Mouse (Mus musculus): ENCODE results near the gene Plch2. TPM values are rescaled to one million over a fixed set of nuclear protein-coding genes. Genes with fewer than 3 reads are reported as not detected.
A peak's percentile ranks its signal among the peaks of the same experiment; 100 is the strongest.

The Plch2 gene
- polyA plus RNA-seq, 1 experiment from 2014 or later = 0.43 TPM

- WGBS = 90% methylated on average over 13 of the region's 13 CpGs
- H3K27ac ChIP-seq = no peak overlapping the region
- no peak for ATAC-seq (replicated peaks; ENCODE audit: insufficient number of reproducible peaks, insufficient read depth, low FRiP score, low read depth)
- H3K27me3 ChIP-seq = no peaks in the 10 kb centered on the region
- no peak overlapping the region for H3K4me2 ChIP-seq
- peaks cover 24% of the 10 kb centered on the region for H3K4me1 ChIP-seq (replicated peaks)
- peaks cover 64% of the 10 kb centered on the region for H3K36me3 ChIP-seq
- no peak overlapping the region for H3K4me3 ChIP-seq
- H3K9me3 ChIP-seq (replicated peaks) = no peaks in the 10 kb centered on the region
- no peak overlapping the region for H3K9ac ChIP-seq
Observed at GRCm38 (mm10) chr4:155070199-155070598, 13.6 kb upstream of the Plch2 start.

GRCm38 (mm10) chr4:155069191-155069590, 12.6 kb upstream of the Plch2 start:
- 80% methylated on average over 6 of the region's 6 CpGs for WGBS
- H3K4me1 ChIP-seq (replicated peaks) = peaks cover 24% of the 10 kb centered on the region
- no peak overlapping the region for H3K4me3 ChIP-seq
- no peak overlapping the region for H3K4me2 ChIP-seq
- ATAC-seq (replicated peaks; ENCODE audit: insufficient number of reproducible peaks, insufficient read depth, low FRiP score, low read depth) = no peak
- no peaks in the 10 kb centered on the region for H3K9me3 ChIP-seq (replicated peaks)
- peaks cover 54% of the 10 kb centered on the region for H3K36me3 ChIP-seq
- no peak overlapping the region for H3K27ac ChIP-seq
- H3K9ac ChIP-seq = no peak overlapping the region
- H3K27me3 ChIP-seq = no peaks in the 10 kb centered on the region

GRCm38 (mm10) chr4:155068357-155068972, 11.9 kb upstream of the Plch2 start:
- H3K27me3 ChIP-seq = no peaks in the 10 kb centered on the region
- no peak overlapping the region for H3K4me2 ChIP-seq
- no peak for ATAC-seq (replicated peaks; ENCODE audit: insufficient number of reproducible peaks, insufficient read depth, low FRiP score, low read depth)
- no peak overlapping the region for H3K27ac ChIP-seq
- peaks cover 24% of the 10 kb centered on the region for H3K4me1 ChIP-seq (replicated peaks)
- no peak overlapping the region for H3K4me3 ChIP-seq
- WGBS = 92% methylated on average over 20 of the region's 20 CpGs
- H3K9me3 ChIP-seq (replicated peaks) = no peaks in the 10 kb centered on the region
- H3K9ac ChIP-seq = no peak overlapping the region
- peaks cover 46% of the 10 kb centered on the region for H3K36me3 ChIP-seq

- H3K36me3 ChIP-seq = peaks cover 34% of the 10 kb centered on the region
- peak; percentile 94 for ATAC-seq (replicated peaks; ENCODE audit: insufficient number of reproducible peaks, insufficient read depth, low FRiP score, low read depth)
- peak within 1 kb of the TSS; percentile 80 for H3K27ac ChIP-seq
- peak within 1 kb of the TSS; percentile 79 for H3K9ac ChIP-seq
- H3K4me3 ChIP-seq = peak within 1 kb of the TSS; percentile 67
- H3K4me2 ChIP-seq = peak within 1 kb of the TSS; percentile 81
- WGBS = under 1% methylated on average over 48 of the region's 48 CpGs
- H3K9me3 ChIP-seq (replicated peaks) = no peaks in the 10 kb centered on the region
- H3K27me3 ChIP-seq = 0 out of 2 replicates have a peak, but pooled peaks cover 7% of the 10 kb centered on the region
- peaks cover 24% of the 10 kb centered on the region for H3K4me1 ChIP-seq (replicated peaks)
Observed at GRCm38 (mm10) chr4:155066834-155067522, 10.4 kb upstream of the Plch2 start, which contains the start of gene Pex10. Pex10 (plus strand) TSS chr4:155067016.

DNA sequence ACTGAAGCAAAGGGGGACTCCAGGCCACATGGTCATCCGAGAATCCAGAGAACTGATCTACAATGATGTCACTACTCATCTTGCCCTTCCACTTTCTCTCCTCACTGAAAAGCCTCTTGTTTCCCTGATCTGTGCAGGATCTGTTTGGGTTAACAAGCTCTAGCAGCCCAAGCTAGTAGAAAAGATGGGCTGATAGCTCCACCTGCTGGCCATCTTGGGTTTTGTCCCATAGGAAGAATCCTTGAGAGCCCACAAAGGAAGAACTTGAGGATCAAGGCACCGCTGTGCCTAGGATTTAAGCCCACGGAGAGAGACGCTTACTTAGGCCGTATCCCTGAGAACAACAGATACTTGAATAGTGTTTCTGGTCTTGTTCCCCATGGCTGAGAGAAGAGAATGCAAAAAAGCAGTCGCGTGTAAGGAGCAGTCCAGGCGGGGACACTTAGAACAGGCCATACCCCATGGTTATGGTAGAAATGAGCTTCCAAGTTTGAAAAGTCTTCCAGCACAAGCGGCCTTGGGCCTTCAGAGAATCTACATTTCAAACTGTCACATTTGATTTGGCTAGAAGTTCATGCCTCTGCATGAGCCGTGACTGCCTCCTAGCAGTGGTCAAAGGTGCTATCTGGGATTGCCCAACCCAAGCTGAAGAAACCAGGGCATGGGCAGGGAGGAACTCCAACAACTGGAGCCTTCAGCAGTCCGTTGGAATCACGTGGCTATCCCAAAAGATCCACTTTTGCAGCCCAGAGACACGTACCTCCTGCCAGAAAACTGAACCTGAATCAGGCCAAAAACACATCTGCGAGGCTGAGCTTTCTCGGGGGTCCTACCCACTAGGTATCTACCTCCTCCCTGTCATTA, 9.6 kb upstream of the Plch2 start:
- 3% methylated on average over 15 of the region's 15 CpGs for WGBS
- H3K27me3 ChIP-seq = 0 out of 2 replicates have a peak, but pooled peaks cover 7% of the 10 kb centered on the region
- H3K27ac ChIP-seq = peak overlapping the region; percentile 50
- peaks cover 26% of the 10 kb centered on the region for H3K36me3 ChIP-seq
- peak overlapping the region; percentile 4; the same call in 1 of the 2 replicates for H3K9ac ChIP-seq
- peak overlapping the region; percentile 81 for H3K4me2 ChIP-seq
- peak overlapping the region; percentile 67 for H3K4me3 ChIP-seq
- H3K4me1 ChIP-seq (replicated peaks) = peaks cover 24% of the 10 kb centered on the region
- H3K9me3 ChIP-seq (replicated peaks) = no peaks in the 10 kb centered on the region
- ATAC-seq (replicated peaks; ENCODE audit: insufficient number of reproducible peaks, insufficient read depth, low FRiP score, low read depth) = peak; percentile 24

DNA sequence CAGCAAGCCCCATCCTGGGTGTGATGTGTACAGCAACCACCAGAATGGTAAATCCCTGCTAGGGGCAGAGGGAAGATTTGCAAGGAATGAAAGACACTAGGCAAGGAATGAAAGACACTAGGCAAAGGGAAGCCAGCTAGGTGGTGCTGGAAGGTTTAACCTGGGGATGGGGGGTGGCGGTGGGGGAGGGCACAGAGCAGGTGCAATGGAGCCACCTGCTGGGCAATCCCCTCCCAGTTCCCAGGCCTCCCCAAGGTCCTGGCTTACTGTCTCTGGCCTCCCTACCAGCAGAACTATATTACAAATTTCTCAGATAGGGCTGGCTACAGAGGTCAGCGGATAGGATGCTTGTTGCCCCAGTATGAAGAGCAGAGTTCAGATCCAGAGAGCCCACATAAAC, 7.9 kb upstream of the Plch2 start:
- H3K4me3 ChIP-seq = no peak overlapping the region
- H3K4me1 ChIP-seq (replicated peaks) = peaks cover 20% of the 10 kb centered on the region
- no peak overlapping the region for H3K27ac ChIP-seq
- H3K9me3 ChIP-seq (replicated peaks) = no peaks in the 10 kb centered on the region
- no peak overlapping the region for H3K9ac ChIP-seq
- no peak overlapping the region for H3K4me2 ChIP-seq
- H3K36me3 ChIP-seq = peaks cover 9% of the 10 kb centered on the region; the same call in 1 of the 2 replicates
- WGBS = 56% methylated on average over 2 of the region's 2 CpGs
- peaks cover 7% of the 10 kb centered on the region; the same call in 1 of the 2 replicates for H3K27me3 ChIP-seq
- no peak for ATAC-seq (replicated peaks; ENCODE audit: insufficient number of reproducible peaks, insufficient read depth, low FRiP score, low read depth)

DNA sequence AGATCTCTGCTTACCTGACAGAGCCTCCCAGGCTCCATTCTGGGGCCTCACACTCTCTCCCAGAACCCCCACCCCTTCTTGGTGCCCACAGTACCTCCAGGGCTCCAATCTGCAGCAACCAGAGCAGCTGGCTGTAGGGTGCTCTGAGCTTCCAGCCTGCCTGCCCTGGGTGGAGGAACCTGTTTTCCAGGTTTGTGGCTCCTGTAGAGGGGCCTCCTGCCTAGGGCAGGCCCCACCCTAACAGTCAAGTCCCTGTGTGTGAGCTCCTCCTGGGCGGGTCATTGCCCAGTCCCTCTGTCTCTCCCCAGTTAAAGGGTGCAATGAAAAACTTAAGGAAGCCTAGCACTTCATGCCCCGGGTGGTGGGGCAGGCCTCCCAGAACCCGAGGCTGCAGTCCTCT, 7.3 kb upstream of the Plch2 start:
- Histone ChIP-seq H3K9ac (no peak overlapping the region), H3K4me2 (no peak overlapping the region; the same call in 1 of the 2 replicates), H3K4me3 (no peak overlapping the region), H3K36me3 (peaks cover 6% of the 10 kb centered on the region; the same call in 1 of the 2 replicates), H3K4me1 (replicated peaks) (peaks cover 20% of the 10 kb centered on the region), H3K9me3 (replicated peaks) (no peaks in the 10 kb centered on the region), H3K27ac (peak overlapping the region; percentile 25; the same call in 1 of the 2 replicates), H3K27me3 (peaks cover 7% of the 10 kb centered on the region)
- ATAC-seq (replicated peaks; ENCODE audit: insufficient number of reproducible peaks, insufficient read depth, low FRiP score, low read depth) = no peak
- 46% methylated on average over 3 of the region's 3 CpGs for WGBS

DNA sequence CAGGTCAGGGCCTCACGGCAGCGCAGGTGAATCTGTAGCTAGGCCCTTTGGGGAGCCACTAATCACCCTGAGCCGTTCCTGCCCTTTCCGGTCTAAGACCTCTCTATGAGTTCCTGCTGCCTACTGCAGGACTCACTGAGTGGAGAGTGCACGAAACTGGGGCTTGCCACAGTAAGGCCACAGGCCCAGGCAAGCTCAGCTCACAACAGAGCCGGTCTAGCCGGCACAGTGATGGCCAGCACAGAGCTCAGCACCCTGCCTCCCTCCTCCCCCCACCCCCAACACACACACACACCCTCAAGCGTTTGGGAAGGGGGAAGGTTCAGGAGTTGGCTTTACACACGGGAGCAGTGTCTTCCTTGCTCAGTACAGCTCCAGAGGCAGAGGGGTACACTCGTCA, 1.7 kb upstream of the Plch2 start:
- H3K27ac ChIP-seq = no peak overlapping the region
- H3K9me3 ChIP-seq (replicated peaks) = no peaks in the 10 kb centered on the region
- H3K4me1 ChIP-seq (replicated peaks) = no peaks in the 10 kb centered on the region
- H3K9ac ChIP-seq = no peak overlapping the region
- no peak overlapping the region for H3K4me2 ChIP-seq
- WGBS = 39% methylated on average over 10 of the region's 10 CpGs
- no peak overlapping the region for H3K4me3 ChIP-seq
- H3K27me3 ChIP-seq = peaks cover 27% of the 10 kb centered on the region
- ATAC-seq (replicated peaks; ENCODE audit: insufficient number of reproducible peaks, insufficient read depth, low FRiP score, low read depth) = no peak
- no peaks in the 10 kb centered on the region for H3K36me3 ChIP-seq

DNA sequence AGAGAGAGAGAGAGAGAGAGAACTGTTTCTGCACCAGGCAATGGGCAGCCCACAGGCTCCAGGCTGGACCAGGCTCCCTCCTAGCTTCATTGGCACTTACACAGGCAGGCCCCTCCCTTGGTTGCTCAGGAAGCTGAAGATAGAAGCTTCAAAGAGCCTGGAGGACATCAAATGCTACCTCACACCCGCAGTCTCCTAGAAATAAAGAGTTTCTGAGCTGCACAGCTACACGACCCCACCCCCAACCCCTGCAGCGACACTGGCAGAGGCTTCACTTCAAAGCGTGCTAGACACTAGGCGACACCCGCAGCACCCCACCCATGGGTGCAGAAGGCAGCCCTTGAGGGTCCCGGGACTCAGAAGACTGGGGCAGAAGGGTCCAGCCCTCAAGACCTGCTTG, 6.5 kb downstream of the Plch2 start:
- WGBS = 65% methylated on average over 7 of the region's 7 CpGs
- Histone ChIP-seq H3K4me2 (no peak overlapping the region), H3K9me3 (replicated peaks) (no peaks in the 10 kb centered on the region), H3K9ac (no peak overlapping the region), H3K27ac (no peak overlapping the region), H3K27me3 (peaks cover 61% of the 10 kb centered on the region), H3K36me3 (no peaks in the 10 kb centered on the region), H3K4me1 (replicated peaks) (no peaks in the 10 kb centered on the region), H3K4me3 (no peak overlapping the region)
- ATAC-seq (replicated peaks; ENCODE audit: insufficient number of reproducible peaks, insufficient read depth, low FRiP score, low read depth) = no peak

DNA sequence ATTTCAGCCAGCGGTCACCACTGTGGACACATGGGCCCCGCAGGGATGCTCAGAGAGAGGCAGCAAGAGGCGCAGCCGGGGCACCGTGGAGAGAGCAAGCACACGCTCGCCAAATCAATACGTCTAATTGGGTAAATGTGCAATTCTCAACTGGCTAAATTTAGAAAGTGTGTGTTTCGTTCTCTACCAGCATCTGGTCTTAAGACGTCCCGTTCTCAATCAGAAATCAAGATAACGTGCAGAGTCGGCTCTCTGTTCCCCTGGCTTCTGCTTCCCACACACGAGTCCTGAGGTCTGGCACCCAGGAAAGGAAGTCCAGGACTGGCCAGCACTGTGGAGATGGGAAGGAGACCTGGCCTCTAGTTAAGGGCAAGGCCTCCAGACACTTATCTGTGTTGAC, 9.9 kb downstream of the Plch2 start:
- Histone ChIP-seq H3K27ac (no peak overlapping the region), H3K9ac (no peak overlapping the region), H3K36me3 (no peaks in the 10 kb centered on the region), H3K4me3 (no peak overlapping the region), H3K4me2 (no peak overlapping the region), H3K4me1 (replicated peaks) (0 out of 2 replicates have a peak, but pooled peaks cover 6% of the 10 kb centered on the region), H3K9me3 (replicated peaks) (no peaks in the 10 kb centered on the region), H3K27me3 (peaks cover 78% of the 10 kb centered on the region)
- no peak for ATAC-seq (replicated peaks; ENCODE audit: insufficient number of reproducible peaks, insufficient read depth, low FRiP score, low read depth)
- WGBS = 69% methylated on average over 14 of the region's 14 CpGs

DNA sequence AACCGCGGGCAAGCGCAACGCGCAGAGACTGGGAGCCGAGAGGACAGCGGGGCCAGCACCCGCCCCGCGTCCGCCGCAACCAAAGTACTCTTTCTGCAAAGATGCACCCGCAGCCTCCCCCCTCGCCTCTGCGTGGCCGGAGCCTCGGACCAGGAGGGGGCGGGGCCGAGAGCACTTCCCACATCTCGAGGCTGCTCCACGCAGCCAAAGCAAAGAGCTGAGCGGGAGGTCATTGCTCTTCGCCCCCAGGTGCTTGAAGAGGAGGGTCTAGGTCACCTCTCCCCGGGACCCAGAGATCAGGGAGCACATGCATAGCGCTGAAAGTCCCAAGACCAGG, 13.3 kb downstream of the Plch2 start:
- Histone ChIP-seq H3K4me2 (peak overlapping the region; percentile 45), H3K27ac (no peak overlapping the region), H3K9ac (no peak overlapping the region), H3K4me3 (peak overlapping the region; percentile 29), H3K27me3 (peaks cover 88% of the 10 kb centered on the region), H3K4me1 (replicated peaks) (0 out of 2 replicates have a peak, but pooled peaks cover 6% of the 10 kb centered on the region), H3K9me3 (replicated peaks) (no peaks in the 10 kb centered on the region), H3K36me3 (no peaks in the 10 kb centered on the region)
- WGBS = 1% methylated on average over 25 of the region's 25 CpGs
- ATAC-seq (replicated peaks; ENCODE audit: insufficient number of reproducible peaks, insufficient read depth, low FRiP score, low read depth) = no peak

Data from heart, embryonic 15.5 days (tissue).